Mouse (Mus musculus): ENCODE measurements around the gene Map2k2. TPM values are rescaled to one million over a fixed set of nuclear protein-coding genes. Genes with fewer than 3 reads are reported as not detected.

Map2k2 gene
- polyA plus RNA-seq, 1 experiment from 2014 or later = 191 TPM

- H3K9ac ChIP-seq (replicated peaks; ENCODE audit: low read length) = peak overlapping the region; percentile 91
- DNase-seq (ENCODE audit: low spot score) = no peak
- H3K9me3 ChIP-seq (replicated peaks; ENCODE audit: control insufficient read depth, low read length) = no peaks in the 10 kb centered on the region
- peak overlapping the region; percentile 91 for H3K27ac ChIP-seq (replicated peaks; ENCODE audit: low read depth, low read length)
- peak overlapping the region; percentile 76 for H3K4me3 ChIP-seq (ENCODE audit: low read depth, low read length)
- WGBS = under 1% methylated on average over 35 of the region's 50 CpGs
- H3K4me2 ChIP-seq (ENCODE audit: low read depth, low read length) = peak overlapping the region; percentile 98
- no peaks in the 10 kb centered on the region for H3K36me3 ChIP-seq (replicated peaks; ENCODE audit: control insufficient read depth, insufficient read depth, low read depth, low read length)
- peaks cover 13% of the 10 kb centered on the region for H3K27me3 ChIP-seq (ENCODE audit: control insufficient read depth, insufficient read depth, low read length)
- H3K4me1 ChIP-seq (ENCODE audit: control insufficient read depth, insufficient read depth, low read length) = peaks cover 18% of the 10 kb centered on the region
- peak; percentile 53 for ATAC-seq (replicated peaks; ENCODE audit: insufficient number of reproducible peaks, low FRiP score, low TSS enrichment, low read depth)
Observed at GRCm38 (mm10) chr10:81136706-81137231, 31.1 kb downstream of the Map2k2 start.

- Histone ChIP-seq H3K36me3 (replicated peaks; ENCODE audit: control insufficient read depth, insufficient read depth, low read depth, low read length) (no peaks in the 10 kb centered on the region), H3K9ac (replicated peaks; ENCODE audit: low read length) (peak overlapping the region; percentile 90), H3K27ac (replicated peaks; ENCODE audit: low read depth, low read length) (peak overlapping the region; percentile 81), H3K4me1 (ENCODE audit: control insufficient read depth, insufficient read depth, low read length) (peaks cover 18% of the 10 kb centered on the region), H3K27me3 (ENCODE audit: control insufficient read depth, insufficient read depth, low read length) (peaks cover 13% of the 10 kb centered on the region), H3K4me2 (ENCODE audit: low read depth, low read length) (peak overlapping the region; percentile 91), H3K9me3 (replicated peaks; ENCODE audit: control insufficient read depth, low read length) (no peaks in the 10 kb centered on the region), H3K4me3 (ENCODE audit: low read depth, low read length) (peak overlapping the region; percentile 82)
- ATAC-seq (replicated peaks; ENCODE audit: insufficient number of reproducible peaks, low FRiP score, low TSS enrichment, low read depth) (peak; percentile 82), DNase-seq (ENCODE audit: low spot score) (peak; percentile 98)
- WGBS = under 1% methylated on average over 56 of the region's 89 CpGs
Observed at GRCm38 (mm10) chr10:81137252-81138130, 31.8 kb downstream of the Map2k2 start.

GRCm38 (mm10) chr10:81138131-81138782 is 32.5 kb downstream of the Map2k2 start:
- 1% methylated on average over 15 of the region's 24 CpGs for WGBS
- H3K4me1 ChIP-seq (ENCODE audit: control insufficient read depth, insufficient read depth, low read length) = peaks cover 18% of the 10 kb centered on the region

GRCm38 (mm10) chr10:81138821-81139528 is 33.3 kb downstream of the Map2k2 start:
- WGBS = 55% methylated on average over 11 of the region's 11 CpGs
- H3K27ac ChIP-seq (replicated peaks; ENCODE audit: low read depth, low read length) = no peak overlapping the region
- H3K9ac ChIP-seq (replicated peaks; ENCODE audit: low read length) = peak overlapping the region; percentile 90

More at GRCm38 (mm10) chr10:81138131-81138782, 32.5 kb downstream of the Map2k2 start:
- Histone ChIP-seq H3K4me2 (ENCODE audit: low read depth, low read length) (peak overlapping the region; percentile 91), H3K27me3 (ENCODE audit: control insufficient read depth, insufficient read depth, low read length) (peaks cover 13% of the 10 kb centered on the region), H3K27ac (replicated peaks; ENCODE audit: low read depth, low read length) (peak overlapping the region; percentile 81), H3K4me3 (ENCODE audit: low read depth, low read length) (peak overlapping the region; percentile 82), H3K36me3 (replicated peaks; ENCODE audit: control insufficient read depth, insufficient read depth, low read depth, low read length) (no peaks in the 10 kb centered on the region), H3K9ac (replicated peaks; ENCODE audit: low read length) (peak overlapping the region; percentile 90), H3K9me3 (replicated peaks; ENCODE audit: control insufficient read depth, low read length) (no peaks in the 10 kb centered on the region)
- DNase-seq (ENCODE audit: low spot score) (peak; percentile 37), ATAC-seq (replicated peaks; ENCODE audit: insufficient number of reproducible peaks, low FRiP score, low TSS enrichment, low read depth) (0 out of 2 replicates have a peak, but pooled peaks have one; percentile 0)

GRCm38 (mm10) chr10:81139529-81139846 is 33.8 kb downstream of the Map2k2 start:
- H3K9ac ChIP-seq (replicated peaks; ENCODE audit: low read length) = no peak overlapping the region; the same call in 1 of the 2 replicates
- ATAC-seq (replicated peaks; ENCODE audit: insufficient number of reproducible peaks, low FRiP score, low TSS enrichment, low read depth) (no peak), DNase-seq (ENCODE audit: low spot score) (no peak)
- H3K27ac ChIP-seq (replicated peaks; ENCODE audit: low read depth, low read length) = no peak overlapping the region; the same call in 1 of the 2 replicates
- 69% methylated on average over 4 of the region's 4 CpGs for WGBS
- peak overlapping the region; percentile 19 for H3K4me2 ChIP-seq (ENCODE audit: low read depth, low read length)
- H3K27me3 ChIP-seq (ENCODE audit: control insufficient read depth, insufficient read depth, low read length) = peaks cover 10% of the 10 kb centered on the region
- 0 out of 2 replicates have a peak overlapping the region, but pooled peaks have one; percentile 12 for H3K4me3 ChIP-seq (ENCODE audit: low read depth, low read length)
- peaks cover 8% of the 10 kb centered on the region for H3K36me3 ChIP-seq (replicated peaks; ENCODE audit: control insufficient read depth, insufficient read depth, low read depth, low read length)
- peaks cover 18% of the 10 kb centered on the region for H3K4me1 ChIP-seq (ENCODE audit: control insufficient read depth, insufficient read depth, low read length)
- no peaks in the 10 kb centered on the region for H3K9me3 ChIP-seq (replicated peaks; ENCODE audit: control insufficient read depth, low read length)

More at GRCm38 (mm10) chr10:81138821-81139528, 33.3 kb downstream of the Map2k2 start:
- Histone ChIP-seq H3K4me2 (ENCODE audit: low read depth, low read length) (peak overlapping the region; percentile 91), H3K27me3 (ENCODE audit: control insufficient read depth, insufficient read depth, low read length) (peaks cover 13% of the 10 kb centered on the region), H3K36me3 (replicated peaks; ENCODE audit: control insufficient read depth, insufficient read depth, low read depth, low read length) (peaks cover 3% of the 10 kb centered on the region), H3K4me3 (ENCODE audit: low read depth, low read length) (peak overlapping the region; percentile 82), H3K9me3 (replicated peaks; ENCODE audit: control insufficient read depth, low read length) (no peaks in the 10 kb centered on the region), H3K4me1 (ENCODE audit: control insufficient read depth, insufficient read depth, low read length) (peaks cover 18% of the 10 kb centered on the region)
- ATAC-seq (replicated peaks; ENCODE audit: insufficient number of reproducible peaks, low FRiP score, low TSS enrichment, low read depth) (no peak), DNase-seq (ENCODE audit: low spot score) (no peak)

GRCm38 (mm10) chr10:81140005-81140404 is 34.3 kb downstream of the Map2k2 start:
- DNase-seq (ENCODE audit: low spot score) = no peak
- no peak overlapping the region; the same call in 1 of the 2 replicates for H3K27ac ChIP-seq (replicated peaks; ENCODE audit: low read depth, low read length)
- WGBS = 58% methylated on average over 8 of the region's 8 CpGs

GRCm38 (mm10) chr10:81140717-81141454 is 35.2 kb downstream of the Map2k2 start:
- peaks cover under 1% of the 10 kb centered on the region; the same call in 1 of the 2 replicates for H3K27me3 ChIP-seq (ENCODE audit: control insufficient read depth, insufficient read depth, low read length)
- H3K9ac ChIP-seq (replicated peaks; ENCODE audit: low read length) = no peak overlapping the region; the same call in 1 of the 2 replicates
- ATAC-seq (replicated peaks; ENCODE audit: insufficient number of reproducible peaks, low FRiP score, low TSS enrichment, low read depth) (no peak), DNase-seq (ENCODE audit: low spot score) (no peak)
- H3K4me3 ChIP-seq (ENCODE audit: low read depth, low read length) = 0 out of 2 replicates have a peak overlapping the region, but pooled peaks have one; percentile 8
- peaks cover 15% of the 10 kb centered on the region for H3K4me1 ChIP-seq (ENCODE audit: control insufficient read depth, insufficient read depth, low read length)
- no peak overlapping the region for H3K27ac ChIP-seq (replicated peaks; ENCODE audit: low read depth, low read length)
- WGBS = 56% methylated on average over 10 of the region's 10 CpGs
- H3K9me3 ChIP-seq (replicated peaks; ENCODE audit: control insufficient read depth, low read length) = no peaks in the 10 kb centered on the region
- peak overlapping the region; percentile 16; the same call in 1 of the 2 replicates for H3K4me2 ChIP-seq (ENCODE audit: low read depth, low read length)
- peaks cover 13% of the 10 kb centered on the region for H3K36me3 ChIP-seq (replicated peaks; ENCODE audit: control insufficient read depth, insufficient read depth, low read depth, low read length)

More at GRCm38 (mm10) chr10:81140005-81140404, 34.3 kb downstream of the Map2k2 start:
- H3K4me1 ChIP-seq (ENCODE audit: control insufficient read depth, insufficient read depth, low read length) = peaks cover 18% of the 10 kb centered on the region
- H3K27me3 ChIP-seq (ENCODE audit: control insufficient read depth, insufficient read depth, low read length) = peaks cover 7% of the 10 kb centered on the region
- no peak overlapping the region; the same call in none of the 2 replicates for H3K4me2 ChIP-seq (ENCODE audit: low read depth, low read length)
- H3K9ac ChIP-seq (replicated peaks; ENCODE audit: low read length) = no peak overlapping the region
- peaks cover 11% of the 10 kb centered on the region for H3K36me3 ChIP-seq (replicated peaks; ENCODE audit: control insufficient read depth, insufficient read depth, low read depth, low read length)
- no peaks in the 10 kb centered on the region for H3K9me3 ChIP-seq (replicated peaks; ENCODE audit: control insufficient read depth, low read length)
- no peak for ATAC-seq (replicated peaks; ENCODE audit: insufficient number of reproducible peaks, low FRiP score, low TSS enrichment, low read depth)
- 0 out of 2 replicates have a peak overlapping the region, but pooled peaks have one; percentile 12 for H3K4me3 ChIP-seq (ENCODE audit: low read depth, low read length)
